Mouse (Mus musculus) adrenal gland, postnatal 25 days (tissue): ENCODE measurements around the gene Ccna2. TPM values are rescaled to one million over a fixed set of nuclear protein-coding genes. Genes with fewer than 3 reads are reported as not detected.
"Not testable (repeated sequence)": the region's sequence is repeated elsewhere in the genome, so short reads cannot be mapped to it uniquely, and the experiment has no call there.

Source experiments
- DNase-seq: peaks from one replicate; pipeline ENCODE4 v3.0.0; 2021; ENCODE audit warnings: mixed read lengths
- long read RNA-seq: library from polyadenylated mRNA; stranded (forward); transcript quantifications from one replicate; pipeline ENCODE4 v2.0.0, GENCODE M21; 2021
- total RNA-seq: library from RNA; stranded (reverse); gene quantifications from 2 replicates; pipeline ENCODE4 v1.2.3, GENCODE M21; 2021

The Ccna2 gene
- 11.9 and 16.5 TPM in 2 replicates for total RNA-seq
- long read RNA-seq, transcript Ccna2-201 (8 exons, 2,965 nt), result major isoform, 10 of 11 reads
- long read RNA-seq, partial matches to known transcripts, result 1 of 11 reads
- long read RNA-seq, other reads (novel, unspliced or antisense), result 0 of 11 reads

DNA sequence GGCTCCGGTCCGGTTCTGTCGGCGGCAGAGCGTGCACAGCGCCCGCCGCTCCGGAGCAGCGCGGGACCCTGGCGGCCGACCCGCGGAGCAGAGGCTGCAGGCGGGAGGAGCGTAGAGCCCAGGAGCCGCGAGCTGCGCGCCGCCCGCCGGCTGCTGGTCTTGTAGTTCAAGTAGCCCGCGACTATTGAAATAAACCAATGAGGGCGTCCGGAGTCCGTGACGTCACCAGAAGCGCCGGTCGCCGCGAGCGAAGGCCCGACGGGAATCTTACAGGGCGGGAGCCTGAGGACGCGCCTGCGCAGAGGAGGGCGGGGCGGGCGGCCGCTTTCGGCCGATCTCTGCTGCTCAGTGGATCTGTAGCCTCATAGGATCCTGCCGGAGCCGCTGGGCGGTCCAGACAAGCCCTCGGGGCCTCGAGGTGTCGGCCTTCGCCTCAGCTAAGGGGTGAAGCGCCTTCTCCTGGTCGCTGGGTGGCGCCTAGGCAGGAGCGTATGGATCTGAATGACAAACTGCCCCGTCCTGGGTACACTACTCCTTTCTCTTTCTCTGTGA, at the start of gene Ccna2:
Ccna2 (minus strand) TSS at position 324 of the 552 bp plus-strand sequence.
- DNase-seq, result peak; percentile 98

DNA sequence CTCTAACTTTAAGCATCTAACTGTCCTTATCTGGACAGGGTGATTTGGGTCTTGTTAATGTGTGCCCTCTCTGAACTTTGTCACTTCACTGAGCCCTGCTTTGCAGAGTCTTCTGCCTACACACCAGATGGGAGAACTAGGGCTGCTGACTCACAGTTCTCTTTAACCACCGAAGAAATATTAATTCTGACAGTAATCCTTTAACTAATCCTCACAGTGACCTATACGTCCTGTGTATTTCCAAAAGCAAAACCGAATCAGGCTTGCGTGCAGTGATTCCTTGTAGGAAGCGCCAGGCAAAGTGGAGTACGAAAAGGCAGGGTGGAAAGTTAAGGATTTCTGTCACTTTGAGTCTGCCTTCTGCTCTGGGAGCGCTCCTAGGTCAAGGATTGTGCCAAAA, 46.2 kb upstream of the Ccna2 start:
- no peak for DNase-seq

DNA sequence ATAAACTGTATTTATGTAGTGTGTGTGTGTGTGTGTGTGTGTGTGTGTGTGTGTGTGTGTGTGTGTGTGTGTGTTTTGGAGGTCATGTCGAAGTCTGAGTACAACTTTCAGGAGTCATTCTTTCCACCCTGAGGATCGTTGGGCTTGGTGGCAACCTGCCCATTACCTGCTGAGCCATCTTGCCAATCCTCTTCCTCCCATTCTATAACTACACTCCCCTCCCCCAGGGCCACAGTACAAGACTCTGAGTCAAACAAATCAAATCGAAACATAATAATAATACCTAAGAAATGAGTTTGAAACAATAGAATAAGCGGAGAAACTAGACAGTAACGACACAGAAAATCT, 41.9 kb upstream of the Ccna2 start:
- DNase-seq, result no peak

DNA sequence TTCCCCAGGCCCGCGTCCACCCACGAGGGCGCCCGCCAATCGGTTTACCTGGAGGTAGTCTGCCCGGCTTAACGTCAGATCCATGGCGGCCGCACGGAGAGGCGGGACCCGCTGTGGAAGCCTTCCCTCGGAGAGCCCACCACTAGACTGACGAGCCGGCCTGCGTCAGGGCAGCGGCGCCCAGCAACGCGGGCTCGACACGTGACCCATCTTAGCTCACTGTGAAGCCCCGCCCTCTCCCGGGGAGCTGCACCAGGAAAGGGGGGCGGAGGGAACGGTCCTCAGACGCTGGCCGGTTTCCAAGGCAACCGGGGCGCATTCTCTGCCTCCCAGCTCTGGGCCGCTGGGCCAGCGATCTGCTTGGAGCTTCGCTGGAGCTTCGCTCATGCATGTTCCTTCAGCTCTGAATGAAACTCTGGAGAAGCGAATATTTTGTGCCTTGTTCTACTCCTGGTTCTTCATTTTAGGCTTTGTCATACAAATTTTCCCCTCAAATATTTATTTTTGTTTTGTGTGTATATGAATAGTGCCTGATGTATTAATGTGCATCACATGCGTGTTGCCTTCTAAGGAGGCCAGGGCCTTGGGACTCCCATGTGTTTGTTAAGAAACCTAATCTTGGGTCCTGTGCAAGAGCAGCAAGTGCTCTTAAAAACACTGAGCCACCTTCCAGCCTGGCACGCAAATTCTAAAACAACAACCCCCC, 41.4 kb upstream of the Ccna2 start, which contains the start of gene Bbs7:
Bbs7 (minus strand) TSS at position 276 of the 706 bp plus-strand sequence.
- peak; percentile 96 for DNase-seq

DNA sequence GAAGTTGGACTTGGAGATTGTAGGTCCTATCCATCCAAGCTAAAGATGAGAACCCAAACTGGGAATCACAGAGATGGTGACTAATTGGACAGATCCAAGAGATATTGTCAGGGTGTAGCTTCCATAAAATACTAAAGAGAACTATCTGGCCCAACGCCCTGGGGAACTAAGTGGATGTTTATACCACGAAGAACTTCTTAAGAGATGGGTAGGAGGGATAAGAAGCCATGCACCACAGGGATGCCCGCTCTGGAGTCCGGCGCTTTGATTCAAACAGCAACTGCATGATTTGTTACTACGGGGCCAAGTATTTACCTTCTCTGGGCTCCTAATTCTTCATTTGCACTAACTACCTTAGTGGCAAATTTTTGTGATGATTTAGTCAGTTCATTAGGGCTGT, 40.7 kb upstream of the Ccna2 start:
- no peak for DNase-seq

DNA sequence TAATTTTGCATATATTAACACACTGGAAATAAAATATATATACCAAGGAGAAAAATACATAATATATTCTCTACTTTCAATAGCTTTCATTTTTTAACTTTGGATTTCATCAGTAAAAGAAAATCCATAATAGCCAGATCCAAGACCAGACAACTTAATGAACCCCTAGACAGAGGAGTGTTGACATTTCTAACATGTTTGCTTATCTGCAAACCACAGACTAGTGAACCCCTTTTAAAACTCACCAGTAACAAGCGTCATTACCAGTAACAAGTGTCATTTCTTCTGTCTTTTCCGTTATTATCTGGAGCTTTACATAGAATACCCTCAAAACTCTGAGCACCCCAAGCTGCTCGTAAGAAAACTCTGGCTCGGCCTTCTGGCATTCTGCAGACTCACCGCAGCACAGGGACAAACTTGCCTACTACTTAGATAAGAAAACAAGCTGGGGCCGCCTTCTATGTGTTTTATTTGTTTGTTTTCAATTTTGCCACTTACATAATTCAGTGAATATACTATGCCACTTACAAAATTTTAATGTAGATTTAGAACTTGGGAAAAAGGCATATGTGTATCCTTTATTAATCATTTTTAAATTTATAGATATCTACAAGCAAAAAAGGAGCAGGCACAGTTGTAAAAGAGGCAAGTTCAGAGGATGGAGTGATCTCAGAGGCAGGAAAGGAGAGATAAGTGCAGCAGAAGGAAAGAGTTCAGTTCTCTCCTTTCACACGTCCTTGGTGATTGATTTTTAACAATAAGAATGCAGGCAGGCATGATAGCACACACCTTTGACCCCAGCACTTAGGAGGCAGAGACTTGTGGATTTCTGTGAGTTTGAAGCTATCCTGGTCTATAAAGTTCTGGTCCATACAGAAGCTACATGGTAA, 34.2 kb upstream of the Ccna2 start:
- DNase-seq, result no peak

DNA sequence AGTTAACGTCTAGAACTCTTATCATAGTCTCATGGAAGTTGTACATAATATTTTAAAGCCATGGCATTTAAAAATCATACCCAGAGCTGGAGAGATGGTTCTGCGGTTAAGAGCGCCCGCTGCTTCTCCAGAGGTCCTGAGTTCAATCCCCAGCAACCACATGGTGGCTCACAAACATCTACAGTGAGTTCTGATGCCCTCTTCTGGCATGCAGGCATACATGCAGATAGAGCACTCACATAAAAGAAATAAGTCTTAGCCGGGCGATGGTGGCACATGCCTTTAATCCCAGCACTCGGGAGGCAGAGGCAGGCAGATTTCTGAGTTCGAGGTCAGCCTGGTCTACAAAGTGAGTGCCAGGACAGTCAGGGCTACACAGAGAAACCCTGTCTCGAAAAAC, 27.8 kb upstream of the Ccna2 start:
- not testable (repeated sequence) for DNase-seq

DNA sequence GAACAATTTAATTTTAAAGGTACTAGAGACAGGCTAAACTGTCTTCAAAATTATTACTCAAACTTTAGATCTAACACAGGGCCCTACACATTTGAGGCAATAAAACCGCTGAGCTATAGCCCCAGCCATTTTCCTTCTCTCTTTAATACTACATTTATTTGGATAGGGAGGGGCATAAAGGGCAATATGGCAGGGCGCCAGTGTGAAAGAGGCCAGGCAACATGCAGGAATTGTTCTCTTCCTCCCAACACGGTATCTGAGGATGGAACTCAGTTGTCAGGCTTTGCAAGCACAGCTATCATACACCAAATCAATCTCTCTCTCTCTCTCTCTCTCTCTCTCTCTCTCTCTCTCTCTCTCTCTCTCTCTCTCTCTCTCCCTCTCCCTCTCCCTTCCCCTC, 26.9 kb upstream of the Ccna2 start:
- DNase-seq, result no peak

DNA sequence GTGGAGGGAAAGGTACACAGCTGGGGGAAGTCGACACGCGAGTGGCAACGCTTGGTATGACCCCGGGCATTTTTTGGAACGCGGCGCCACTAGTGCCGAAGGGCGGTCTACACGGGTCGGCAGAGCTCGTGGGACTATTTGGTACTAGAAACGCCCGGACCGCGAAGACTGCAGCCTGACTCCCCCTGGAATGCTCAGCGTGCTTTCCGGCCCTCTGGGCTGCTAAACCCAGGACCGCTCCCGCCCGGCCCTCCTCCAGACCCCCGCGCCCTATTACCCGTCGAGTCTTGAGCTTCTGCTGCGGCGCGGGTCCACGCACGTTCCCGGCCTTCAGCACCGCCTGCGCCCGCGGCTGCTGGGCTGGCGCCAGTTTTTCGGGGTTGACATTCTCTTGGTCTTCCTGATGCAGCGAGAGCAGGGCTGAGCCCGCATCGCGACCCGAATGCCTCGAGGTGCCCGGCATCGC, 556 bp downstream of the Ccna2 start:
- DNase-seq, result peak; percentile 1

DNA sequence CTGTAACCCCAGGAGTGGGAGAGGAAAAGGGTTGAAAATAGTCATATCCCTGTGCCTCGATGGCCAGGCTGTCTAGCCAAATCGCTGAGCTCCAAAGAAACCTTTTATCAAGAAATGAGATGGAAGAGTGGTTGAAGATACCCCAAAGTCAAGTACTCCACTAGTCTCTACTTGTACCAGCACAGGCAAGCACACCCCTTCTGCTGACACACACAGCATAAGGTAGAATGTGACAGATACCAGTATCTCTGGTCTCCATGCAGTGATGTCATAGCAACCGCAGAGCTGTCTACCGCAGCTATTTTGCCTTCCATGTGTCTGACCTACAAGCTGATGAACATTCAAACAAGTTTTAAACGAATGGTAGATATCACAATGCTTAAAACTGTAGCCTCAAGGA, 2.1 kb downstream of the Ccna2 start:
- DNase-seq, result no peak

DNA sequence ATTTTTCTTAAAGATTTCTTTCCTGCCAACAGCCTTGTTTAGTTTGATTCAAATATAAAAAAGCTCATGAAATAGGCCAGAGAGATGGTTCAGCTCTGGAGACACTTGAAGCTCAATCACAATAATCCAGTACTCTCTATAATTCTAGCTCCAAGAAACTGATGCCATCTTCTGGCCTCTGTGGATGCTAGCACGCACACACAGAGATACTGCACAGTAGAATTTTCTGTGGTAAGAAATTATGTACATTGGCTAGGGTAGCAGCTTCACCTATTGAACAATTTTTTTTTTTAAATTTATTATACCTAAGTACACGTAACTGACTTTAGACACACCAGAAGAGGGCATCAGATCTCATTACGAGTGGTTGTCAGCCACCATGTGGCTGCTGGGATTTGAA, 8.3 kb downstream of the Ccna2 start:
- DNase-seq, result no peak

DNA sequence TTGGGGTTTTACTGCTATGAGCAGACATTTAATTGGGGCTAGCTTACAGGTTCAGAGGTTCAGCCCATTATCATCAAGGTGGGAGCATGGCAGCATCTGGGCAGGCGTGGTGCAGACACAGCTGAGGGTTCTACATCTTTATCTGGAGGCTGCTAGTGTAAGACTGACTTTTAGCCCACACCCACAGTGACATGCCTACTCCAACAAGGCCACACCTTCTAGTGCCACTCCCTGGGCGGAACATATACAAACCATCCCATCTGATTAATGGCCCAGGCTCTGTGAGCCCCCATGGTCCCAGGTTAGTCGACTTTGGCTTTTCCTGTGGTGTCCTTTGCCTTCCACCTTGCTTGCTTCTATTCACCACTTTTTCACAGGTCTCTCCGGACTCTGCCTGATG, 12.3 kb downstream of the Ccna2 start:
- DNase-seq, result no peak

DNA sequence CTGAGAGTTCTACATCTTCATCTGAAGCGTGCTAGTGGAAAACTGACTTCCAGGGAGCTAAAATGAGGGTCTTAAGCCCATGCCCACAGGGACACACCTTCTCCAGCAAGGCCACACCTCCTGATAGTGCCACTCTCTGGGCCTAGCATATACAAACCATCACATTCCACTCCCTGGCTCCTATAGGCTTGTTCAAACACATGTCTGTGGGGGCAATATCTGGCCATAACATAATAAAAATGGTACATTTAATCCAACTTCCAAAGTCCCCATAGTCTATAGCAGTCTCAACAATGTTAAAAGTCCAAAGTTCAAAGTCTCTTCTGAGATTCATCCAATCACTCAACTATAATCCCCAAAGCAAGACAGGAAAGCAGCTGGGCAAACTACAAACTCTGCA, 14.3 kb downstream of the Ccna2 start:
- DNase-seq, result no peak

DNA sequence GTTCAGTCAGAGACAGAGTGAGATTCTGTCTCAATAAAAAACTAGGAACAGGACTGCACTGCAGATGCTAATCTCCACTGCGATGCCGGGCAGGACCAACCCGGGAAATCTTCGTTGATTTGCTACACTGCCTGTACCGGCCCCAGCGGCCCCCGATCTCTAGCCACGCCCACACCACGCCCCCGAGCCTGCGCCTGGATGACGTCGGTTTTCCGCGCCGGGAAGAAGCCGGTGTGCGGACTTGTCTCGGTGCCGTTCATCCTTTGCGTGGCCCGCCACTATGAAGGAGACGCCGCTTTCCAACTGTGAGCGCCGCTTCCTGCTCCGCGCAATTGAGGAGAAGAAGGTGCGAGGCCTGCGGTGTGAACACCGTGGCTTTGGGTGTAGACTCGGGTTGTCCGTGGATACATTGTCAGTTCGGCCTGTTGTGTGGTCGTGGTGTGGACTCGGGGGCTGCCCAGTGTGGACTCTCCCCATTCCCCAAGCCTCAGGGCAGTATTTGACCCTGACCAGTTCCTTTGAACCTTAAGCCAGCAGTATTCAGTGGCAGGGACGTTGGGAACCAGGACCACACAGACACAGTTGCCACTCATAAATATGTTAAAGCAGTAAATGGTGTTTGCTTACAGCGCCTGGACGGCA, 19.4 kb downstream of the Ccna2 start, which contains the start of gene Exosc9:
Exosc9 (plus strand) TSS at position 201 of the 642 bp plus-strand sequence.
- DNase-seq, result peak; percentile 96

DNA sequence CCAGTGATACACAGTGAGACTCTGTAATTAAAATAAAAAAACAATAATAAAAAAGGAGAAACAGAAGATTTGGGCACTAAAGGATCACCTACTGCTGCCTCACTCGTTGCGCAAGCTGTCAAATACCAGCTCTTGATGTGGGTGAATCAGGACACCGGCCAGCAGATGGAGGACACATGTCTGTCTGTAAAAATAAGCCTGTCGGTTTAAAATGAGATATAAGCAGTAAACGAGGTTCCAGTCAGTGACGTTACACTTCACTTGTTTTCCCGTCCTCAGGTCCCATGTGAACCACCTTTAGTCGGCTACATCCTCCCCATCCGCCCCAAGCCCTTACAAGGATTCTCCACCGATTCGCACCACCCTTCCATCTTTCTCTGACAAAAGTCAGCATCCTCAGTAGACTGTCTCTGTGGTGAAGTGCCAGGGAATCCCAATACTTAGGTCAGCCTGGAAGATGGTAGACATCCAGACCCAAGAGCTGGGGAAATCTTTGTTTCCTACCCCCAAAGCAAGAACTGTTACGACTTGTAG, 20.0 kb downstream of the Ccna2 start:
- DNase-seq, result no peak

DNA sequence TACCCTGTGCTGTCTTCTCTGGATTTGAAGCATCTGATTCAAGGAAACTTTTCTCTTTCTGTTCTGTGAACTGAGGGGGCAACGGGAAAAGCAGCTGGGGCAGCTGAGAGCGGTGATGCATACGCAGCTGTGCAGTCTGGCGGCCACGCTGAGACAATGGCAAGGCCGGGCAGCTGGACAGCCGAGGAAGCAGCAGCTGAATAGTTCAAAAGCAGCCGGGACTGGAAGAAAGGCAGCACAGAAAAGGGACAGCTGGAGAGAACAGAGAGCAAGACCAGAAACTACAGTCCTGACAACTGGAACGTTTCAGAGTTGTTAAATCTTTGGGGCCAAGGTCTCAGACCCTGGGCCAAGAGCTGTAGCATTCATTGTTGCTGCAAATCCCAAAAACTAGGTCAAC, 20.6 kb downstream of the Ccna2 start:
- peak; percentile 27 for DNase-seq

DNA sequence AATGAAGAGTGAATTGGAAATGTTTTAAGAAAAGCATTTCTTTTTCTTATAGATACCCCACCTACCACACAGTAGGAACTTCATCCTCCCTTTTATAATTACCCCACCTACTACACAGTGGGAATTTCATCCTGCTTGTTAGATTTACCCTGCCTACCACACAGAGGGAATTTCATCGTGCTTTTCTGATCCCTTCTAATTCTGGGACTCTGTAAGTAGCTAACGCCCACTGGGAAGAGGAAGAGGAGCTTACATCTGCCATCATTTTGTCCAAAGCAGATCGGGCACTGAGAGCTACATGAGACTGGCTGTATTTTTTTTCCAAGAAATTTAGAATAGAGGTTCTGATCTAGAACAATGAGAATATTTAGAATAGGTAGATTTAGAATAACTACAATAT, 27.0 kb downstream of the Ccna2 start:
- DNase-seq, result no peak

DNA sequence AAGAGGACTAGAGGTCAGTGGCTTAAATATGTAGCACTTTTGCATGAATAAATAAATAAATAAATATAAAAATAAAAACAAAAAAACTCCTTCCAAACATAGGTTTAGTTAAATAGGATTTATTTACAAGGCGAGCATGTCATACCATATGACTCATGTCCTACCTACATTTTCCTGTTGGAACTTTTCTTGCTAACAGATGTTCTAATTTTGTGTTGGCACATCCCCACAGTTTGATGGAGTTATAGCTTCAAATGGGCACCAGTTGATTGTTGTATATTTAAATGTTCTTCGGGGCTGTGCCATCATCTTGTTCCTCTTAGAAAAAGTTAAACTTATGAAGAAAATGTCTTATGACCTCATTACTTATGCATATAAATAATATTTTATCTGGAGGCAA, 30.6 kb downstream of the Ccna2 start:
- DNase-seq, result no peak

DNA sequence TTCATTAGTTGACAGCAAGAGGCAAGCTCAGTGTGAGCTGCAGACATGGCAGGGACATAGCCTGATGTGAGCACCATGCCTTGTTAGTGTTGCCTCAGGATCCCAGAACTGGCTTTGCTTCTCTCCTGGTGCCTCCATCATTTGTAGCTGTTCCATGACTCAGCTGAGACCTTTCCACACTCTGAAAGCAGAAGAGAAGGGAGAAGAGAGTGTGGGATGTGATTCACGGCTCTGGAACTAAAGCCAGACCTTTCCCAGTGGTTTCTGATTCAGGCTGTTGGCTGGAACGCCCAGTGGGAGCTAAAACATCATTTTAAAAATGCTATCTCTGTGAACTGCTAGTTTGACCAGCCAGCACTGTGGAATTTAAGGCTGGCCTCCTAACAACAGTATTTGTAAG, 31.2 kb downstream of the Ccna2 start:
- DNase-seq, result no peak

DNA sequence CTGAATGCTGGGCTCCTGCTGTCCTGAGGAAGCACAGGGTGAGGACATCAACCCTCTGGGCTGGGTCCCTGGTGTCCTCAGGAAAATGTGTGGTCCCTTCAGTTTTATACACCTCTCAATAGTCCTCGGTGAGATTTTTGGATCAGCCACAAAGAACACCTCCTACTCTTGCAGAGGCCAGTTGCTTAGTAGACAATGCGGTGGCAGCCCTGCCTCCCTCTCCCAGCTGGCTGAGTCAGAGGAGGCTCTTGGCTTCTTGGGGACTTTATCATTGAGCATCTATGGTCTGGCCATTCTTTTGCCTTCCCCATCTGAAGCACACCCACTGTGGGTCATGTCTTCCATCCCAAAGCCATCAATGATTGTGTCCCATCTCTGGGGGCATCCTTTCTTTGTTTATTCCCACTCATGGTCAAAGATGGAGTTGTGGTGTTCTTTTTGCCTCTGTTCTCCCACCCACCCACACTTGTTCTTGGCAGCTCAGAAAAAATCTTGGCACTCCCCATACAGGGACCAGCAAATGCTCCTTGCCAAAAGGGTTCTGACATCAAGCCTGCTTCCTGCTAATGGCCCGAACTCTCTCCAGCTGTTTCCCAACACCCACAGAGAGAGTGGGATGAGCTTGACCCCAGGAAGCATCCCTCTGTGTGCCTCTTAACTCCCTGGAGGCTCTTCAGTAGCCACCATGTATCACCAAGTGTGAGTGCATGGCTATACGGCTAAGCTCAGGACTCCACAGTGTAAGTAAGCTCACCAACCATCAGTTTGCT, 34.1 kb downstream of the Ccna2 start:
- DNase-seq, result no peak

DNA sequence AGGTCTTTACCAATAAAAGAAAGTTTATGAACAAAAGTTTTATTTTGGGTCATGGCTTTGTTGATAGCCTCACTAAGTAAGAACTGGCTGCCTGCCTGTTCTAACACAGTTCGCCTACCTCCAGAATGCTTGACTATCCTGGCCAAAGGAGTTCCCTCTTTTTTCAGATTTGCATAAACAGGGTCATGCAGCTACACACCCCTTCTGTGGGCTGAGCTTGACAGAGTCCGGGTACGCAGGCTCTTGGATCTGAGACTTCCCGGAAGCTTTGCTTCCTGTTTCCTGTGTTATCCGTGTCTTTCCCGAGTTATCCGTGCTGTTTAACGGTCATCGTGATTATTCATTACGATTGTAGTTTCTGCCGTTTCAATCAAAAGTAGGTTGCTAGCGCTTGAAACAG, 35.9 kb downstream of the Ccna2 start:
- no peak for DNase-seq
